20 mouse cellular contexts compared by ENCODE assay signal in genomic region chr9:77577931-77578330, GRCm38 (mm10). TPM values are rescaled to one million over a fixed set of nuclear protein-coding genes. Genes with fewer than 3 reads are reported as not detected.
DNase-seq lines count a peak whose midpoint lies in the region; TF ChIP-seq lines count a peak whose summit lies in the region.
"Had no signal": no experiment of that assay in that cellular context is flagged by ENCODE, and none has a peak within 500 bp of the region (broad histone marks: within the 10 kb centered on the region; RNA-seq: fewer than 3 reads in every experiment).

No protein-coding gene starts in this region.

- peak; percentile 66 for DNase-seq in heart, adult 11 months
- no peak for DNase-seq in heart, postnatal 14 days
- no peak for DNase-seq in CH12.LX (ENCODE audit: extremely low read depth)
- no peak for DNase-seq in cerebellum, adult 9-10 months
- DNase-seq: adrenal gland, adult 2 months; adrenal gland, adult 8-10 months; adrenal gland, postnatal 10 days; adrenal gland, postnatal 14 days; adrenal gland, postnatal 25 days; adrenal gland, postnatal 36 days; B cell, adult 2 months; cerebellum, adult 11 months; cerebellum, adult 11-12 months; cerebellum, adult 18-20 months; cerebellum, adult 2 months had no signal

- no peak for TF ChIP-seq CTCF in CH12.LX (conservative IDR thresholded peaks at IDR 0.05 in 1 of 2, IDR thresholded peaks at IDR 0.05 in 1 of 2; ENCODE audit: low read depth in 2 of 2, low read length in 2 of 2)

- no peak overlapping the region for H3K4me3 ChIP-seq in CH12.LX (replicated peaks in 1 of 3; ENCODE audit: low read depth in 2 of 3, low read length in 2 of 3, poor library complexity in 1 of 3)

- no peaks in the 10 kb centered on the region for H3K79me2 ChIP-seq in CH12.LX (replicated peaks; ENCODE audit: control insufficient read depth, extremely low read depth, insufficient read depth, poor library complexity, severe bottlenecking)

- no peak for TF ChIP-seq RAD21 in CH12.LX (IDR thresholded peaks at IDR 0.05; ENCODE audit: low read depth, low read length)

- dilution Hi-C loops in CH12.LX (cut with MboI; ENCODE audit: extremely low pct_ligation_motif_present, extremely low pct_unique_long_range_greater_than_20kb, low sequenced_read_pairs) = no loop called here

- peaks cover 11 to 42% of the 10 kb centered on the region in 2 experiments for H3K4me1 ChIP-seq in CH12.LX (ENCODE audit: control insufficient read depth in 1 of 2, insufficient read depth in 2 of 2)

- no peak overlapping the region for H3K9ac ChIP-seq in CH12.LX (ENCODE audit: insufficient read depth, low read depth)

- H3K36me3 ChIP-seq in CH12.LX (replicated peaks in 1 of 2; ENCODE audit: control insufficient read depth in 1 of 2, insufficient read depth in 1 of 2, low read length in 1 of 2) = no peaks in the 10 kb centered on the region
- H3K36me3 ChIP-seq: G1E had no signal

- intact Hi-C loops in heart, postnatal 14 days (cut with DNase I) = no loop called here

- H3K27ac ChIP-seq in CH12.LX (ENCODE audit: insufficient read depth, low read depth) = no peak overlapping the region

- in situ Hi-C loops in CH12.LX (cut with MboI; ENCODE audit: low pct_ligation_motif_present, low pct_unique_long_range_greater_than_20kb, low sequenced_read_pairs) = no loop called here

- H3K27me3 ChIP-seq in CH12.LX (replicated peaks) = no peaks in the 10 kb centered on the region
- H3K27me3 ChIP-seq: Patski had no signal

- TF ChIP-seq POLR2A in CH12.LX (IDR thresholded peaks at IDR 0.05; ENCODE audit: low read depth, low read length) = no peak

- H3K9me3 ChIP-seq in CH12.LX (replicated peaks; ENCODE audit: low read length) = peaks cover 10% of the 10 kb centered on the region
- H3K9me3 ChIP-seq: G1E had no signal

- no peak for TF ChIP-seq EP300 in CH12.LX (IDR thresholded peaks at IDR 0.05; ENCODE audit: low read length)

- no peak overlapping the region for H3K4me2 ChIP-seq in CH12.LX (ENCODE audit: insufficient read depth, low read depth, poor library complexity, severe bottlenecking)

TF ChIP-seq in CH12.LX, 34 proteins besides CTCF, POLR2A, EP300 and RAD21:
- no peak for TF ChIP-seq KAT2A (IDR thresholded peaks at IDR 0.05; ENCODE audit: insufficient replicate concordance, low read length)
- TF ChIP-seq MXI1 (IDR thresholded peaks at IDR 0.05; ENCODE audit: low read depth, low read length) = no peak
- TF ChIP-seq SIN3A (IDR thresholded peaks at IDR 0.05; ENCODE audit: low read length) = no peak
- peak; percentile 68 for TF ChIP-seq BHLHE40 (IDR thresholded peaks at IDR 0.05; ENCODE audit: low read depth, low read length)

RNA-seq across cellular contexts. Expression of gene Lrrc1, which starts 33.3 kb away (rescaled TPM):
- 10 to 100 TPM; 18.7 to 19.9 TPM for total RNA-seq in heart, postnatal 14 days (2021)
- total RNA-seq in CH12.LX (2012; rRNA removed) (12.5 and 15.4 TPM in 2 replicates), CH12.LX (2014; rRNA removed) (15.7 and 15.8 TPM in 2 replicates)
- polyA plus RNA-seq in CH12.LX (2012; ENCODE audit: insufficient read length, low read depth) = 14.9 and 15.8 TPM in 2 replicates
- polyA plus RNA-seq: G1E had no signal

RNA-seq across cellular contexts. Expression of gene Klhl31, which starts 58.4 kb away (rescaled TPM):
- total RNA-seq in heart, postnatal 14 days (2021) = 100 to 1,000 TPM; 123 to 134 TPM
- not detected in 2 replicates for total RNA-seq in CH12.LX (2012; rRNA removed)
- not detected in 2 replicates for total RNA-seq in CH12.LX (2014; rRNA removed)
- not detected in 2 replicates for polyA plus RNA-seq in CH12.LX (2012; ENCODE audit: insufficient read length, low read depth)
- total RNA-seq: adrenal gland, postnatal 36 days; MEL had no signal
- polyA plus RNA-seq: activated CD4-positive, CD25-positive, alpha-beta regulatory T cell, adult 4 months; adrenal gland, adult 2 months; CD4-positive, CD25-positive, alpha-beta regulatory T cell, adult 4 months; G1E had no signal

Comparison
In these comparisons a context has a peak if more than half of its experiments do, and no peak if none do; other contexts are left out.
1. RNA of gene Klhl31, which starts 58.4 kb away (total RNA-seq): 123 to 134 TPM in heart, postnatal 14 days; not detected in CH12.LX; every median in the first group is over 100 times any median in the second.